Mouse (Mus musculus) cerebellum, adult 9-10 months (tissue): ENCODE data around the gene Sycp2l.

Source experiments
- DNase-seq: peaks from one replicate; pipeline ENCODE4 v3.0.0; 2022

Sycp2l gene

DNA sequence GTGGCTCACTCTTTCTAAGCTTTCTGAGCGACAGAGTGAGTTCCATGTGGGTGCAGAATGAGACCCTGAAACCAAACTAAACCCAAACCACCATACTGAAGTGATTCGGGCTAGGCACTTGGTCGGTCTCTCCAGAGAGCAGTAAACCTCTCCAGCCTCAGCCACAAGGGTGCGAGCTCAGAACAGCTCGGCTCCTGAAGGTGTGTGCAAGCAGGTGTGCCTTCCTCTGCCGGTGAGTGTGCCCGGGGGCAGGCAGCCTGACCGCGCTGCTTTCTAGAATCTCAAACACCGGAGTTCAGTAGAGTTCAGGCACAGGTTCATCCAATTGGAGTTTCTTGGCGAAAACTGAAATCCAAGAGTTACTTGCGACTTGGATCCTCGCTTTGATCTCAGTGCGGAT, at the start of gene Sycp2l:
Sycp2l (plus strand) TSS at position 368 of the 400 bp plus-strand sequence.
- no peak for DNase-seq

DNA sequence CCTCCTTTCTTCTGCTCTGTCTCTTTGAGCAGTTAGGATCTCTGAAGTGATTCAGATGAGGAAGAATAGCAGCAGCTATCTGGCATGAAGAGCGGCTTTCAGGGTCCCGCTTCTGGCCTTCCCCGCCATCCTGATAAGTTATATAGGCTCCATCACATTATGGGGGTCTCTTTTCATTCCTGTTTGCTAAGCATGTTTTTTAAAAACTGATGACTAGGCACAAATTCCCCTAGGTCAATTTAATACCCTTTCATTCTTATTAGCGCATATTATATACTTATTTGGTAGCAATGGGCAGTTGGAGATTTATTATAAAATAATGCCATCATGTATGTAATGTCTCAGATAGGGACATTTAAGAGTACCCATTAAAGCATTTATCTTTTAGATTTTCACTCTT, 46.5 kb upstream of the Sycp2l start:
- no peak for DNase-seq

DNA sequence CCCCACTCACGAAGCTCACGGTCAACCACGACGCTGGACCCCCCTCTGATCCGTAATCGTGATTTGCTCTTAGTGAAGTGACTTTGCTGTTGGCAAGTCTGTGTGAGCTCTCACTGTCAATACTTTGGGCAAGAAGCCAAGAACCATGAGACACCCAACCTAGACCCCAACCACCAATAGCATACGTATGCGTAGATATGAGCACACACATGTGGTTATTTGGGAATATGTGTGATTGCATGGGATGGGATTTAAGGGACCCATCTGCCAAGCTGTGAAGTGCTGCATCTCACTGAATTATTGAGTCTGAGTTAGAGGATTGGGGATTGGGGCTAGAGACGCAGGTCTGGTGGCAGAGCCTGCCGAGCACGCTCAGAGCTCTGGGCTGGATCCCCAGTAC, 42.5 kb upstream of the Sycp2l start:
- no peak for DNase-seq

DNA sequence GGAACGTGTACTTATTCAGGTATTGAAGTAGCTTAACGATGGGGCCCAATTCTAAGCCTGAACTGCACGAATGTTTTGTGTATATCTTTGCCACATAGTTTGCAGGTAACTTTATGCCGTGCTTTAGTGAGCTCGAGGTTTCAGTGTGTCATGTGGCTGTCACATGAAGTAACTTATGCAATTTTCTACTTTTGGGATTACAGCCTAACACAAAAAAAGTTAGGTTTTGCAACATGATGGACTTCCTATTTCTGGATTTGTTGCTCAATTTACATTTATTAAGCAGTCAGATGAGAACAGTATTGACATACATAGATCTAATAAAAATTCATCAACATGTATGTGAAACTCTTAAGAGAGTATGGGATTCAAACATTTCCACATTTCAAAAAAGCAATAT, 40.3 kb upstream of the Sycp2l start:
- no peak for DNase-seq

DNA sequence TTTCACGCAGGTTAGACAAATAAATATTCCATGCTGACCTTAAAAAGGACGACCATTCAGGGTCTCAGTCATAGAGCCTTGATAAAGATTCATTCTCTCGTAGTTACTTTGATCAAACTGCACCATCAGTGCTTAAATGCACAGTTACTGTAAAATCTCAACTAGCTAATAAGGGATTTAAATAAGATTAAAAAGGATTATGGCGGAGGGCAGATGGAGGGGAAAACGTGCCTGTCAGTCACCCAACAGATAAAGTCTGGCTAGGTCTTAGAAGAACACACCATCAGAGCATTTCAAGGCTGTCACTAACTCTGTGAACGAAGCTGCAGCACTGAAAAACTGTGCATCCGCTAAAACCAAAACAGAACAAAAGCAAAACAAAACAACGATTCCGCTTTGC, 36.2 kb upstream of the Sycp2l start:
- no peak for DNase-seq

DNA sequence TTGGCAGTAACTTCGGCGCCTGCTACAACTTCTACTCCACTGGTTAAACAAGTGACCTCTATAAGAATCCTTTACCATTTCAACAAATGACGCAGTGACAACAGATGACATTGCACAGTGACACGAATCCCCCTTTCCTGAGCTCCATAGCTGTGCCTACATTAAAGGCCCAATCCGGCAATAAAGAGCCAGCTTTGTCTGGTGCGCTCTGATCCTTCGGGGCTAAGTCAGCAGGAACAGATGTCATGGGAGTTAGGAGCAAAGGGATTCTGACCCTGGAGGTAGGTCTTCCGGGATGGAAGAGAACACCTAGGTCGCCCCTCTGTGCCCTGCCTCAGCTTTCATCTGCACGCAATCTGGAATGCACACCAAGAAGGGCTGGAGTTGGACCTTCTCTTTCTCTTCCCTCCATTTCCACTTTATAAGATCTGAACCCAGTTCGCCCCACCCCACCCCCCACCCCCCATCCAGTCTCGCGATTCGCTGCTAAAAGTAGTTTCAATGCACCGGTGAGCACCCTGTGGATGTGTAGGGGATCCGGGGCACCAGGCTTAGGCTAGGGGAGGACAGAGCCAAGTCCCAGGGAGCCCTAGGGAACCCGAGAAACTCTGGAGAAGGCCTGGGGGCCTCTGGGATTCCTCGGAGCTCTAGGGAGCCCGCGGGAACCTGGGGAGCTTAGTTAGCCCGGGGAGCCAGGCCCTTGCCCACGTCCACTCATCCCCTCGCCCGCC, 35.3 kb upstream of the Sycp2l start:
- DNase-seq = no peak

DNA sequence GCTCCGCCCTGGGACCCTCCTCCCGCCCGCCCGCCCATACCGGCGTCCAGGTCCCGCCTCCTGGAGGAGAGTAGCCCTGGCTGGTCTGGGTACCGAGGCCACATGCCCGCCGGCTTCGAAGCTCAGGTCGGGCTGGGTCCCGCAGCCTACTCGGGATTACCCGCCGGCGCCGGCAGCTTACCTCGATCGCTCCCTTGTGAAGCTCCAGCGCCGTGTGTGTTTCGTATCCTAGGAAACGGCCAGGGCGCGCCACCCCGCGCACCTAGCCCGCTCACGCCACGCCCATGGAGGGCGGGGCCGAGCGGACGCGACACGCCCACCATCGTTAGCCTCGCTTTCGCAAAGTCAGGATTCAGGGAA, 34.7 kb upstream of the Sycp2l start, which contains the start of gene Mak:
Mak (minus strand) TSS at position 286 of the 360 bp plus-strand sequence.
- peak; percentile 12 for DNase-seq

DNA sequence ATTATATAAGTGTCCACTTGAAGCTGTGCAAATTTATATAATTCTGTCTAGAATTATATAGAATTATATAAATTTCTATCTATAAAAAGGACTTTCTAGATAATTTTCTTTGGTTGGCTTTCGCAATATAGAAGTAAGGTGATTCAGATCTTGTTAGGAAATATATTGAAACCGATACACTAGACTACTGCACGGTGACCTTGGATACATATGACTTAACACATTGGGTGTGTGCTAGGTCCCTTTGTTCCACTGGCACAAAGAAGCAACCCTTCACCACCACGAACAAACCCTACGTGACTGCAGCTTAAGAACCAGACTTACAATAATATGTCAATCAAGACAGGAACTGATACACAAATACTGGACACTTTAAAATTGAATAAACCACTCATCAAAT, 34.2 kb upstream of the Sycp2l start:
- no peak for DNase-seq

DNA sequence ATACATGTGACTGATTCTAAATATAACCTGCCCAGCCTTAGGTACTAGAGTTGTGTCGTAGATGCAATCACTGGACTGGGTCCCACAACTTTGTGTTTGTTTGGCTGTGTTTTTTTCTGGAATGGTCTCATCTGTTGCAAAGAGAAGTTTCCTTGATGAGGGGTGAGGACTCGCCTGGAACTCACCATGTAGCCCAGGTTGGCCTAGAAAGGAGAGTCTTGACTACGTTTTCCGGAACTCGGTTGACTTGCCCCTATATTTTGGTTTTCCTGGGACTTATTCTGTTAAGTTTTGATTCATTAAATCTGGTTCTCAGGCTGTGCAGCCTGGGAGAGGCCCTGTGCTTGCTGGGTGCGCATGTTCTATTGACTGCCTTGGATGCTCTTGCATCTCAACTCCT, 33.4 kb upstream of the Sycp2l start:
- no peak for DNase-seq

DNA sequence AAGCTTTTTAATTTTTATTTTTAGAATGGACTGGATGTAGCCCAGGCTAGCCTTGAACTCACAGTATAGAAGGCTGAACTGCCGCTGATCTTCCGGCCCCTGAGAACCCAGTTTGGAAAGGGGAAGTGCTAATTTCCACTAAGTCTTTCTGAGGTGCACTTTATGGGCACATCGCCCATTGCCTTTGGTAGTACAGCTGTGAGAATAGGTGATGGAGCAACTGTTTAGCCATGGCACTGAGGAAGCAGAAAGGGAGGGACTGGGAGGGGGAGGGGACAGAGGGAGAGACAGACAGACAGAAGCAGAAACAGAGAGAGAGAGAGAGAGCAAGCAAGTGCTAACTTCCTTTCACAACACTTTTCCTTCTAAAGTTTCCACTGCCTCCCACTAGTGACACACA, 29.6 kb upstream of the Sycp2l start:
- DNase-seq = no peak

DNA sequence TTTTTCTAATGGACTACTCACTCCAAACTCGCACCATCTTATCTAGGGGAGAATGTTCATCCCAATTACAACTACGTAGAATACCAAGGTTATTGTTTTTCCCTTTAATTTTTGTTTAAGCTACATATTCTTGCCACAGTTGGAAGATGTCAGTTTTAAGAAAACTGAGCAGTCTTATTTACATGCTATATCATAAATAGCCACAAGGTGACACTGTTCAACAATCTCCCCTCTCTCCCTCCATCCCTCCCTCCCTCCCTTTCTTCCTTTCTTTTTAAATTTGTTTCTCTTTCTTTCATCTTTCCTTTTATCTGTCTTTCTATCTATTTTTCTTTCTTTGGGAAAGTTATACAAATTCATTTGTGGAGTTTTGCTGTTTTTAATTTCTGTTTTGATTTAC, 29.0 kb upstream of the Sycp2l start:
- no peak for DNase-seq

DNA sequence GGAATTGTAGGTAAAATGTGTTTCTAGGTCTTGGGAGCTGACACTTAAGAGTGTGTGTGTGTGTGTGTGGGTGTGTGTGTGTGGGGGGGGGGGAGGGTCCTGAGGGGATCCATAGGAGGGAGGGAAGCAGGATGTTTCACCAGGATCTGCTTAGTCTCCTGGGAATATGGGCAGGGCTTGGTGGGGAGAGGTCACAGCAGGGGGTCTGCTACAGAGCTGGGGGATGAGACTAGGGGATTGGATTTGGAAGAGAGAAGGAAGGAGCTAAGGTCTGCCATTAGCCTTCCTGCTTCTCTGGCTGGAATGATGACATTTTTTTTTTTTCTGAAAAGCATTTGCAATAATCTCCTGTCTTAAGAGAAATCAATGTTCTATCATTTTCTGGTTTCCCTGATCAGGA, 25.4 kb upstream of the Sycp2l start:
- DNase-seq = no peak

DNA sequence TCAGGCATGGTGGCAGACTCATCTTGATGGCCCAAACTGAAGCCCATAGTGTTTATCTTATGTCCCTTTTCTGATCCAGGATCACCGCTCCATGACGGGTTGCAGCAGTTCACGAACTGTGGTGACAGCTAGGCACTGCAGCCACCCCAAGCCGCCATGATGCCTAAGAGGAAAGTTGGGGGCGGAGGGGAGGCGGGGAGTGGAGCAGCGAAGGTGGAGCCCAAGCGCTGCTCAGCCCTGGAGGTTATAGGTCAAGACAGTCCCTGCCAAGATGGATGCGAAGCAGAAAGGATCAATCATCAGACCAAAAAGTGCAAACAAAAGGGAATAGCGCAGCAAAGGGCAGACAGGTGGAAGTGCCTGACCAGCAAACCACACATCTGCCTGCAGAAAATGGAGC, 22.8 kb upstream of the Sycp2l start:
- DNase-seq = no peak

DNA sequence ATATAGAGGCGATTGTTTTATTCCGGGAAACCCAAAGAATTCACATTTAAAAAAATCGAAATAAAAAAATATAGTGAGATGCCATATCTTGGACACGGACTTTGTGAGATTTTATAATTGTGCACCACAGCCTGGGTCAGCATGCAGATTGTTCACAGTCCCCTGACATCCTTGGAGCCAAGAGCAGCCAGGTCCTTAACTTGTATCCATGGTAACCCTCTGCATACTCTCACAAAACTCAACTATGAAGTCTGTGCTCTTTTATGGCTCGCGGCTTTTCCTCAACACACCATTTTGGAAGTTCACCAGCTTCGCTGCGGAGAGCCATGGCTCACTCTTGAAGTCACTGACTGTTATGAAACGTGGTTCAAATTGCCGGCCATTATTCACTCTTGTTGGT, 19.9 kb upstream of the Sycp2l start:
- no peak for DNase-seq

DNA sequence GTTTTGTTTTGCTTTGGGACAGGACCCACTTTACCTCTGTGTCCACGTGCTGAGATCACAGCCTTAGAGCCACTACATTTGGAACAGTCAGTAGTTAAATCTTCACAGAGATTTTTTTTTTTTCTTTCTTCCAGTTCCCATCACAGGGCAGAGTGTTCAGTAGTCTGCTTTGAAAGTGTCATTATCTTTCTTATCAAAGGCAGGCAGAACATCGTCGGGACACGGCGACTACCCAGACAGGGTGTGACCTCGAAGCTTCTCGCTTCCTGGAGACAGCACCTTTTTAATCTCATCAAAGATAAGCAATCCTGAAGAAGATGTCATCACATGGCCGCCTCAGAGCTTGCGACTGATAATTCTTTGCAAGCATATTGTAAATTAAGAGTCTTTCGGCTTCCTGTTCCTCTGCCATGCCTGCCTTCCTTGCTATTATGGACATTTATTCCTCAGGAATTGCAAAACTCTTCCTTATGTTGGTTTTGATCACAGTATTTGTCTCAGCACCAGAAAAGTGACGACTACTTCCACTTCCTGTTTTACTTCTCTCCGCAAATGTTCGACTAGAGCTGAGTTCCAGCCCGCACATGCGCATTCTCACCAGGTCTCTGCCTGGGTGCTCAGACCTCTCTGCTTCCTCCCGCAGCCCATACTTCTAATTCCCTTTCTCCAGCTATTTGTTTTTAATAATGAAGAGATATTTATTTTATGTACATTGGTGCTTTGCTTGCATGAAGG, 16.6 kb upstream of the Sycp2l start:
- no peak for DNase-seq

DNA sequence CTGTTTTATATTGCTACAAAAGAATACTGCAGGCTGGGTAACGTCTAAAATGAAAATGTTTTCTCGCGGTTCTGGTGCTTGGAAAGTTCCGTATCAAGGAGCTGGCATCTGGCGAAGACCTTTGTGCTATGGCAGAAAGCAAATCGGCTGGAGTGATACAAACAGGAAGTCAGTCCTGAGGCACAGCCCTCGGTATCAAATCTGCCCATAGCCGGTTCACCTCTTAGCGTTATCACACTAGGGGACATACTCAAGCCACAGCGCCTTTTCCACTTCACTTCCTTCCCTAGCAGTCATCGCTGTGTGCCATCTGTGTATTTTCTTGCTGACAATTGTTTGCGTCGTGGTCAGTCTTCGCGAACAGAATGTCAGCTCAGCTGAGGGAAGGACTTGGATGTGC, 15.8 kb upstream of the Sycp2l start:
- DNase-seq = no peak

DNA sequence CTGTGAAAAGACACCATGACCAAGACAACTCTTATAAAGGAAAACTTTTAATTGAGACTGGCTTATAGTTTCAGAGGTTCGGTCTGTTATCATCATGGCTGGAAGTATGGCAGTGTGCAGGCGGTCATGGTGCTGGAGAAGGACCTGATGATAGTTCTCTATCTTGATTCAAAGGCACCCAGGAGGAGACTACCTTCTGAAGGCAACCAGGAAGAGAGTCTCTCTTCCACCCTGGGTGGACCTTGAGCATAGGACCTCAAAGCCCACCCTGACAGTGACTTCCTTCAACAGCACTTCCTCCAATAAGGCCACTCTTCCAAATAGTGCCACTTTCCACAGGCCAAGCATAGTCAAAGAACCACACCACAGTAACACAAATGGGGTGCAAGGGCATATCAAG, 14.1 kb upstream of the Sycp2l start:
- no peak for DNase-seq

DNA sequence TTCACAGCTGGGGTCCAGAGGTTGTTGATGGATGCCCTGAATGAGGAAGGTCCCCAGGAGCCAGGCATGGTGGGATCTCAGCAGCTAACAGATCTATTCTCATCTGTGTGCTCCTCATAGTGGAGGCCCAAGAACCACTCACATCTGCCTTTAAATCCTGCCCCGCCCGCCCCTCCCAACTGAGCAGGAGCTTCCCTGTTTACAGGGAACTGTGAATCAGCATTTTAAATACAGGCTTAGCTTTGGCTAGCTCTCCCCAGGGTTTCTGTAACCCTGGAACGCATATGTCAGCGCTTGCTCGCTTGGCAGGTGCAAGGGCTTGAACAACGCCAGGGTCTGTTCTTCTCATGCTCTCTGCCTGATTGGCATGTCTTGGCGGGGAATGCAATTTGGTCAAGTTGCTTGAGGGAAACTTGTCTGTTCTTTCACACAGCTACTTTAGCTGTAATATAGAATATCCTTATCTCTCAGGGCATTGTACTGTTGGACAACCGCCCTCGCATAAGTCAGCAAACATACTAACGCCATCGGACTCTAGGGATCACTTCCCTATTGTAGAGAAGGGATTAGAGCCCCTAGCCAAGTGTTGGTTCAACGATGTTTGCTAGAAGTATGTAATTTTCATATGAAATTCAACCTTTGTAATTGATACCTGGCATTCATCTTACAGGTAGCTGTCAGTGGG, 10.1 kb upstream of the Sycp2l start:
- DNase-seq = no peak

DNA sequence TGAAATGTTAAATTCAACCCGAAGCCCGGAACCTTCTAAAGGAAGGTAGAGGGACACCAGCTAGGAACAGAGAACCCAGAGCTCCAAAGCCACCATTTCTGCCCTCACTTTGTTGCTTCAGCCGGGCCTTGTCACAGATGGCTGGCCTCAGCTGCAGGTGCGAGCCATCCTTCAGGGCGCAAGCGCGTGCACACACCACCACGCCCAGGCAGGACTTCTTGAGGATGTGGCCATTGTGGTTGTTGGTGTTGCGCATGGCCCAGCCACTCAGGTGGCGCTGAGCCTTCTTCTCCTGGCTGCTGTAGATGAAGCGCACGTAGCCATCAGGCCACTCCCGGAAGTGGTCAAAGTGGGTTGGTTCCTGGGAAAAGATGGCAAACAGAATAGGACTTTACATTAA, 8.6 kb upstream of the Sycp2l start:
- DNase-seq = no peak

DNA sequence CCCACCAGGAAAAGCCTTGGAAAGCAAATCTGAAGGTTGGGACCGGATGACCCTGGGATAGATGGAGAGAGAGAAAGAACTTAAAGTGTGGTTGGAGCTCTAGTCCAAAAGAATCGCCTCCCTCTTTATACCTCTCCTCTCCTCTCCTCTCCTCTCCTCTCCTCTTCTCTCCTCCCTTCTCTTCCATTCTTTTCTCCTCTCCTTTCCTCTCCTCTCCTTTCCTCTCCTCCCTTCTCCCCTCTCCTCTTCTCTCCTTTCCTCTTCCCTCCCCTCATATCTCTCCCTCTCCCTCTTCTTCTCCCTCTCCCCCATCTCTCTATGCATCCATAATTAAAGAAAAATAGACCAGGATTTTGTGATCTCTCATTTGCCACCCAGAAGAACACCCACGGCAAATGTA, 3.2 kb upstream of the Sycp2l start, which contains the start of gene Gcm2:
Gcm2 (minus strand) TSS at position 101 of the 400 bp plus-strand sequence.
- no peak for DNase-seq

DNA sequence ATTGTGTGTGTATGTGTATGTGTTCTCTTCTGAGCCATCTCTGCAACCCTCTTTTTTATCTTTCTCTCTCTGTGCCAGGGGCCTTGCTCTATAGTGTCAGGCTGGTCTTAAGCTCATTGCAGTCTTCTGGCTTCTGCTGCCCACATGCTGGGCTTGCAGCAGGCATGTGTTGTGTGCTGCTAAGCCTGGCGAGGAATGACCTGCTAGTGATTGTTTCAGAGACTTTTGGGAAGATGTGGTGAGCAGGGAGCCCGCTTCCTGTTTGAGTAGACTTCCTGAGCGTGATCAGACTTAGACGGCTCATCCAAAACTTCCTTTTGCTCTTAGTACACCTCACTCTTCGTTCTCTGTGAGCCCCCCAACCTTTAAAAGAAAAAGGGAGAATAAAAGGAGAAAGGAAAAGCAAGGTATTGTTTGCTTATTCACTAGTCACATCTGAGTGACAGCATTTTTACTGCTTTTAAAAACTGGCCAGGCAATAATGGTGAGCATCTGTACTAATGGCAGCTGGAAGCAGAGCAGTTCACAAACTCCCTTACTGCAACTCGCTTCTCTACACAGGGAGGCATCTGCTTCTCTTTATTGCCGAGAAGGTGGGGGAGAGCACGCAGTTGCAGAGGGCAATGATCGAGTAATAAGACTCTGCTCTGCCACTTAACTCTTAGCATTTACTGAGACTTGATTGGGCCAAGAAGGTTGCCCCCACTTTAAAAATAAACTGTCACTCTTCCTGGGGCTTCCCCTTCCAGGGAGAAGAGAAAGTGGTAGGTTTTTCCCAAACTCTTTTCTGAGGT, 5.2 kb downstream of the Sycp2l start:
- no peak for DNase-seq

DNA sequence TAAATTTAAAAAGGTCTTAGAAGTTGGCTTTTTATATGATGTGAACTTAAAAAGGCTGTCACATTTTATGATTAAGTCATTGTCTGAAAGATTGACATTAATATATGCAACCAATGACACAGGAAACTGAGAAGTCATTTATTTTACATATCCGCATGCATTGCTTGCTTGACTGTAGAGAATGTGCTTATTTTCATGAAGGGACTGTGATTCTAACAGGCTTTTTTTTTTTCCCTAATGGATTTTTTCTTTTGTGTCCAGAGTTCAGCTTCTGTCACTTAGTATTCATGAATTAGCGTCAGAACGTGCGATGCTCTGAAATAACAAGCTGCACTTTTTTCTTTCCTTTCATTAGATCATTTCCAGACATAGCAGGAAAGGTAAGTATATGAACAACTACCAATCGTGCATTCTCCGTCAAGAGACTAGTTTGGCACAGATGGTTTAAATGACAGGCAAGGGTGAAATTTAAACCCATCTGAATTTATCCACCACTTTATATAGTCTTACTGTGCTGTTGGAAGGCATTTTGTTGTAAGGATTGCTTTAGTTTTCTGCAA, 9.6 kb downstream of the Sycp2l start:
- no peak for DNase-seq

DNA sequence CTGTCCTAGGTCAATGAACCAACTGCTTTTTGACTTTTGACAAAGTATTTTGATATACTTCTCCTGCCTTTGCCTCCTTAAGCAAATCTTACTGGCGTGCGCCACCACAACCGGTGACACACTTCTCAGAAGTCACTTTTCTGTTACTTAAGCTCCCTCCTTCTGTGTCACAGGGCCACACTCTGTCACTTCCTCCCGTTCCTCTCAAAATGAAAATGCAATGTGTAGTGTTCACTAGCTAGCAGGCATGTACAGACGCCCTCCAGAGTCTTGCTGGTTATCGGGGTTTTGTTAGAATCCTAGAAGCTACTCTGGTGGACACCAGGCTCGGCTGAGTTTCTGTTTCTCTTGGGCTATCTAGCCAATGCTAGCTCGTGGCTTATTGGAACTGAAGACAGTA, 14.2 kb downstream of the Sycp2l start:
- DNase-seq = no peak
